In genomic region chr6:88903708-88904107, GRCm38 (mm10) we compare ENCODE assay signal across 8 mouse cellular contexts. TPM values are rescaled to one million over a fixed set of nuclear protein-coding genes. Genes with fewer than 3 reads are reported as not detected.
DNase-seq lines count a peak whose midpoint lies in the region; ATAC-seq and TF ChIP-seq lines count a peak whose summit lies in the region.

No protein-coding gene starts in this region.

- WGBS in liver, postnatal 0 days (ENCODE audit: insufficient replicate concordance), result 52% methylated on average over 5 of the region's 5 CpGs

- H3K27me3 ChIP-seq in liver, postnatal 0 days (ENCODE audit: insufficient read depth, low read length), result no peaks in the 10 kb centered on the region

- H3K27ac ChIP-seq in liver, postnatal 0 days (ENCODE audit: low read depth), result peak overlapping the region; percentile 92; the same call in 1 of the 2 replicates

- no peak for TF ChIP-seq EP300 in liver, postnatal 0 days (IDR thresholded peaks at IDR 0.05; ENCODE audit: low read depth)

- peak overlapping the region; percentile 97 for H3K4me2 ChIP-seq in liver, postnatal 0 days (ENCODE audit: low read depth, low read length)

- H3K9me3 ChIP-seq in liver, postnatal 0 days (ENCODE audit: low read length), result no peaks in the 10 kb centered on the region

- DNase-seq in cerebellum, adult 9-10 months, result peak; percentile 42
- DNase-seq in cerebellum, adult 11-12 months, result no peak
- DNase-seq in A20 (ENCODE audit: low read depth, low spot score), result peak; percentile 23
- no peak for DNase-seq in liver, postnatal 0 days
- DNase-seq in embryo, embryonic 11 days, result no peak
- DNase-seq in frontal cortex, postnatal 36 days (ENCODE audit: low spot score in 2 of 2), result no peak
- no peak for DNase-seq in layer of hippocampus, postnatal 14 days (ENCODE audit: low spot score in 2 of 2)

- H3K36me3 ChIP-seq in liver, postnatal 0 days (replicated peaks; ENCODE audit: insufficient read depth, low read length), result peaks cover 14% of the 10 kb centered on the region

- peak; percentile 45 for ATAC-seq in granulocyte monocyte progenitor cell, adult 5-6 weeks (replicated peaks; ENCODE audit: poor library complexity, severe bottlenecking)
- ATAC-seq in liver, postnatal 0 days, result no peak

- peak overlapping the region; percentile 75 for H3K4me3 ChIP-seq in liver, postnatal 0 days (ENCODE audit: low read depth, low read length)

- H3K4me1 ChIP-seq in liver, postnatal 0 days (ENCODE audit: insufficient read depth), result peaks cover 57% of the 10 kb centered on the region

- H3K9ac ChIP-seq in liver, postnatal 0 days (replicated peaks), result peak overlapping the region; percentile 85

- TF ChIP-seq CTCF in liver, postnatal 0 days (IDR thresholded peaks at IDR 0.05; ENCODE audit: low read depth), result no peak

RNA-seq across cellular contexts. Expression of gene Tpra1, which starts 1.7 kb away (rescaled TPM):
- total RNA-seq in granulocyte monocyte progenitor cell, adult 5-6 weeks (2014; fragmentation: Nextera tagmentation), result 25.1 and 62.6 TPM in 2 replicates
- 28.7 and 30.9 TPM in 2 replicates for total RNA-seq in granulocyte monocyte progenitor cell, adult 5-6 weeks (2017)
- polyA plus RNA-seq in liver, postnatal 0 days (2015; fragmentation: Nextera tagmentation; extraction: Ambion mirVana), result 32.2 and 33.9 TPM in 2 replicates
- 10 to 100 TPM; 36.7 to 38.0 TPM for total RNA-seq in layer of hippocampus, postnatal 14 days (2021)

RNA-seq across cellular contexts. Expression of gene Mcm2, which starts 5.1 kb away (rescaled TPM):
- total RNA-seq in granulocyte monocyte progenitor cell, adult 5-6 weeks (2014; fragmentation: Nextera tagmentation), result 148 and 183 TPM in 2 replicates
- 153 and 168 TPM in 2 replicates for total RNA-seq in granulocyte monocyte progenitor cell, adult 5-6 weeks (2017)
- 42.1 and 53.6 TPM in 2 replicates for polyA plus RNA-seq in liver, postnatal 0 days (2015; fragmentation: Nextera tagmentation; extraction: Ambion mirVana)
- total RNA-seq in layer of hippocampus, postnatal 14 days (2021), result 1 to 10 TPM; 5.4 to 7.8 TPM

RNA-seq across cellular contexts. Expression of gene Podxl2, which starts 28.9 kb away (rescaled TPM):
- not detected in 2 replicates for total RNA-seq in granulocyte monocyte progenitor cell, adult 5-6 weeks (2014; fragmentation: Nextera tagmentation)
- not detected in 2 replicates for total RNA-seq in granulocyte monocyte progenitor cell, adult 5-6 weeks (2017)
- 1.1 and 1.3 TPM in 2 replicates for polyA plus RNA-seq in liver, postnatal 0 days (2015; fragmentation: Nextera tagmentation; extraction: Ambion mirVana)
- 100 to 1,000 TPM; 212 to 229 TPM for total RNA-seq in layer of hippocampus, postnatal 14 days (2021)

Comparison
In these comparisons a context has a peak if more than half of its experiments do, and no peak if none do; other contexts are left out.
1. DNase-seq: peak in cerebellum, adult 9-10 months (single experiment) and A20 (single experiment); none in cerebellum, adult 11-12 months (single experiment), liver, postnatal 0 days (single experiment), embryo, embryonic 11 days (single experiment), frontal cortex, postnatal 36 days (0 of 2) and layer of hippocampus, postnatal 14 days (0 of 2).
2. RNA of gene Mcm2, which starts 5.1 kb away (total RNA-seq): 148 to 183 TPM in granulocyte monocyte progenitor cell, adult 5-6 weeks; 5.4 to 7.8 TPM in layer of hippocampus, postnatal 14 days; every median in the first group is over 10 times any median in the second.
3. RNA of gene Podxl2, which starts 28.9 kb away (total RNA-seq): 212 to 229 TPM in layer of hippocampus, postnatal 14 days; not detected in granulocyte monocyte progenitor cell, adult 5-6 weeks; every median in the first group is over 100 times any median in the second.